Mouse (Mus musculus): Measurements from ENCODE around the gene Dlat.

Dlat gene

GRCm38 (mm10) chr9:50592955-50593354 lies 66.6 kb downstream of the Dlat start:
- no peak for DNase-seq (ENCODE audit: low spot score)

- no peak for DNase-seq (ENCODE audit: low spot score)
Observed at GRCm38 (mm10) chr9:50590856-50591518, 68.6 kb downstream of the Dlat start.

GRCm38 (mm10) chr9:50586955-50587354 lies 72.6 kb downstream of the Dlat start:
- DNase-seq (ENCODE audit: low spot score) = no peak

- no peak for DNase-seq (ENCODE audit: low spot score)
Observed at GRCm38 (mm10) chr9:50585145-50585818, 74.3 kb downstream of the Dlat start.

Measured in T-cell, adult 2 months (primary cell).